Mouse (Mus musculus) heart, adult 9 months (tissue): ENCODE measurements around the gene AI854703.
A peak's percentile ranks its signal among the peaks of the same experiment; 100 is the strongest.
"Not testable (repeated sequence)": the region's sequence is repeated elsewhere in the genome, so short reads cannot be mapped to it uniquely, and the experiment has no call there.

Experiments used
- DNase-seq, 2 experiments: peaks; one replicate each; pipeline ENCODE4 v3.0.0; 2022; ENCODE audit warnings: low spot score in 2 of 2

The AI854703 gene

DNA sequence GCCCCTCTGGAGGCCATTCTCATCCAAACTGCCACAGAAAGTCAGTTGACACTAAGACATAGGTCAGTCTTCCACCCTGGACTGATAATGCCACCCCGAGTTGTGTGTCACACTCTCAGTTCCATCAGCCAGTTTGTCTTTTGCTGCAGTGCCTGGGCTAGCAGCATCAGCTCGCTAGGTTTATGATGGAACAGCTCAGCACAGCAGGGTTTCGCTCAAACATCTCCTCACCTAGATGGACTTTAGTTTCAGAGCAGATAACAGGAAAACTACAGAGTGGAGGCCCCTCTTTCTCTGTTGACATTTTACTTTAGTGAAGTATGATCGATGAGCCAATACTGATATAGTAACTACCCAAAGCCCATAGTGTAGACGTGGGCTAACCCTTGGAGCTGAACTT is 11.8 kb upstream of the AI854703 start:
- no peak for DNase-seq

DNA sequence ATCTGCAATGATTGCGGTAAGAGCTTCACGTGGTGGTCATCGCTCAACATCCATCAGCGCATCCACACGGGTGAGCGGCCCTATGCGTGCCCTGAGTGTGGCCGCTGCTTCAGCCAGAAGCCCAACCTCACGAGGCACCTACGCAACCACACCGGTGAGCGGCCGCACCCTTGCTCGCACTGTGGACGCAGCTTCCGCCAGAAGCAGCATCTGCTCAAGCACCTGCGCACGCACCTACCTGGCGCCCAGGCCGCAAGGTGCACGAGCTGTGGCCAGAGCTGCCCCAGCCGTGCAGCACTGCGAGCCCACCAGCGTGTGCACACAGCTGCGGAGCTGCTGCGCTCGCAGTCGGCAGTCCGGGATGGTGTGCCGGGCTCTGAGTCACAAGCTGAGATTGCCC is 6.5 kb upstream of the AI854703 start:
- no peak for DNase-seq

DNA sequence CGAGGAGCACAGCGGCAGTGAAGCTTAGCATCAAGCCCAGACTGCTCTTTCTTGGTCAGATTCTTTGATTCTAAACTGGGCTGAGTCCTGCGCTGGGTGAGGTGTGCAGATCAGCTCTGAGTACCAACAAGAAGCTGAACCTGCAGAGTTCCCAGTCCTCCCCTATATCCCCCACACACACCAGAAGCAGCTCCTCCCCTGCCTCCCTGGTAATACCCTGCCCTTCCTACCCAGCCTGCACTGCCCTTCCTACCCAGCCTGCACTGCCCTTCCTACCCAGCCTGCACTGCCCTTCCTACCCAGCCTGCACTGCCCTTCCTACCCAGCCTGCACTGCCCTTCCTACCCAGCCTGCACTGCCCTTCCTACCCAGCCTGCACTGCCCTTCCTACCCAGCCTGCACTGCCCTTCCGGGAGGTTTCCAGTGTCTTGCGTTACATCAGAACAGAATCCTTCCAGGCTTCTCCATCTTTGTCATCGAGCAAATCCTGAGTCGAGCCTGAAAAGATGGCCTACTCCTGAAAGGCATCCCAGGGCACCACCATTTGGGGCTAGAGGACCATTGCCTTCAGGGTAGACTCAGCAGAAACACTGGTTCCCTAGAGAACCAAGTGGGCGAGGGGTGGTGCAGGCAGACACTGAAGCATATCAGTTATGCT is 4.2 kb upstream of the AI854703 start:
- DNase-seq: not testable (repeated sequence)

DNA sequence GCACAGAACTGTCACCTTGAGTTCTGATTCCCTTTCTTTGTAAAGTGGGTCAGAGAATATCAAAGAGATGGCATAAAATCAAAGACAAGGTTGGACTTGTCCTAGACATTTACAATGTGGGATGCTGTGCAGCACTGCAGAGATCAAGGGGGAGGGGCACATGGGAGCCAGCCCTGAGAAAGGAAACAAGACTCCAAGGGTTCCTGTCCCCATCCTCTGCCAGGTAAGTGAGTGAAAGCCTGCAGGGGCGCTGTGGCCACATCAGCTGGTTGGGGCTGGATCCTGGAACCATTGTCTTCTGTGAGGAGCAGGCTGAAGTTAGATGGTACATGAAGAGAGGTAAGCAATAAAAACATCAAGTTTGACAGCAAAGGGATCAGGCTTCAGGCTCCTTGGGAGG is 3.1 kb upstream of the AI854703 start:
- no peak for DNase-seq

DNA sequence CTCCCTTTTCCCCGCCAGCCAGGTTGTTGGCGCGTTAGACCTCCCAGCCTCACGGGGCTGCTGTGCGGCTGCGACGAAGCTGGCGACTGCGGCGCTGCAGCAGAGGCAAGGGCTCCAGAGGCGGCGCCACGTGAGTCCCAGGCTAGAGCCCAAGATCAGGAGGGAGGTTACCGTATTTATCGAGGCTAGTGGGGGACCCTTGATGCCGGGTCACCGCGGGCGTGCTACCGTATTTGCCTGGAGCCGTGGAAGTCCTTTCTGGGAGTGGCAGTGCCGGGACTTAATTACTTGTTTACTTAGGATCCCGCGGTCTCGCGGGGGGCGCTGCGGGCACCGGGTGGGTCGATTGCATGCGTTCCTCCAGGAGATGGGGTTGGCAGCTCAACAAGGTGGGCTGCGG is 420 bp downstream of the AI854703 start:
- DNase-seq: peak; percentile 48 to 67

DNA sequence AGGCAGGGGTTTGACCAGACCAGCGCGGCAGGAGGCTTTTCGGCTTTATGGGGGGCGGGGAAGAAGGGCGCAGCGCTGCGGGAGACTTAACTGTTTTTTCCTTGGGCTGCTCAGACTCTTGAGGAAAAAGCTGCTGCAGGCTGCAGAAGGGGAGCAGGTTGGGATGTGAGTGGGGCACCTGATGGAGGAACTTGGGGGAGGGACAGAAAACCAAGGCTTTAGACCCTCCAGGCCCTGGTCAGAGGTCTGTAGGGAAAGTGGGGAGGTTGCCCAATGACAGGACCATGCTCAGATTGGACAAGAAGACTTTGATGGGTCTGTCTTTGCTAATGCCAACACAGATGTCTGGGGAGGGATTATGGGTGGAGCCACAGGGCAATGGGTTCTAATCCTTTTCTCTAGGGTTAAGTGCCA is 954 bp downstream of the AI854703 start:
- peak in 1 of 2 experiments; percentile 11 for DNase-seq

DNA sequence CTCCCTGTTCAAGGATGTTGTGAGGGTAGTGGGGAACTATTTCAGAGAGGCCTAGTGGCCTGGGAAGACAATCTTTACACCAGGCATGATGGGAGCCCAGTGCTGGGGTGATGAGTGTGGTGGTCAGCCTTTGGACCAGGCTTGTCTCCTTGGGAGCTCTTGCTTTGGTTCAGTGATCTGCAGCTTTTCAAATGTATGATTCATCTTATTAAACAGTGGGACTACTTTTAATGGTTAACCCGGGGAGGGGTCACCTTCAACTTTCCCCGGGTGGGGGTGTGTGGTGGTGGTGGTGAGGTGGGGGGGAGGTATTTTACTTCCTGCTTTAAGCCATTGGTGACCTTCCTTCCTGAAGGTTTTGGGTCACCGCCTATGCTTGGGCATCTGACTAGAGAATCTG is 1.8 kb downstream of the AI854703 start:
- DNase-seq: no peak

DNA sequence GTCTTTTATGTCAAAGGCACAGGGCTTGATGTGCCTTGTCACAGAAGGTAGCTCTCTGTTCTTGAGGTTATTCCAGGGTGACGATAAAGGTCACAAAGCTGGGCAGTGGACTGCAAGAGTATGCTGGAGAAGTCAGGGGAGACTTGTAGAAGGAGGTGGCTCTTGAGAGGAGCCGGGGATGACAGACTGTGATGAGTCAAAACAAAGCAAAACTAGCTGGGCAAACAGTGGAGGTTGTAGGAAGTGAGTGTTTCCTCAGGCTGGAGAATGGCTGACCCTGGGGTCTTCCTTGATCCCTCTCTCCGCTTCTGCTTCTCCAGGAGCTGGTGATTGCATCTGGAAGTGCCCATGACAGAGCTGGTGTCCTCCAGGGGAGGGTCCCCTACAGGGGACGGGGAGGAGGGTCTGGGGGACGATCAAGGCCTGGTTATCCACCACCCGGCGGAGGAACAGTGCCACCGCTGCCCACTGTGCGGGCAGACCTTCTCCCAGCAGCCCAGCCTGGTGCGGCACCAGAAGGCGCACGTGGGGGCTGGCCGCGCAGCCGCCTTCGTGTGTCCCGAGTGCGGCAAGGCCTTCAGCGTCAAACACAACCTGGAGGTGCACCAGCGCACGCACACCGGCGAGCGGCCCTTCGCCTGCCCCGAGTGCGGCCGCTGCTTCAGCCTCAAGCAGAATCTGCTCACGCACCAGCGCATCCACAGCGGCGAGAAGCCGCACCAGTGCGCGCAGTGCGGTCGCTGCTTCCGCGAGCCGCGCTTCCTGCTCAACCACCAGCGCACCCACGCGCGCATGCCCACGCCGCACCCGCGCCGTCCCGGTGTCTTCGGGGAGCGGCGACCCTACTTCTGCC is 2.5 kb downstream of the AI854703 start:
- DNase-seq: no peak

DNA sequence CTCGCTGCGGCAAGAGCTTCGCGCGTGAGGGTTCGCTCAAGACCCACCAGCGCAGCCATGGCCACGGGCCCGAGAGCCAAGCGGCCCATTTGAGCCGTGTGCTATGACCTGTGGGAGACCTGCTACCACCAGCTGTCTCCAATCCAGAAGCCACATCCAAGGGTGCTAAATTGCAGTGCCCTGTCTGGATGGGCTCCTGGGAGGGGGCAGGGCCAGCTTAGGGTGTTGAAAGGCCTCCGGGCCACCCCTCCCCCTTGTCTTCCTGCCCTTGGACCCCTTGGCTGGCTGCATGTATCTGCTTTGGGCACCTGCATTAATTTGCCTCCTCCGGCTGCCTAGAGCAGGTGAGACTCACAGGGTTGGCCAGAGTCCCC is 3.1 kb downstream of the AI854703 start:
- DNase-seq: no peak

DNA sequence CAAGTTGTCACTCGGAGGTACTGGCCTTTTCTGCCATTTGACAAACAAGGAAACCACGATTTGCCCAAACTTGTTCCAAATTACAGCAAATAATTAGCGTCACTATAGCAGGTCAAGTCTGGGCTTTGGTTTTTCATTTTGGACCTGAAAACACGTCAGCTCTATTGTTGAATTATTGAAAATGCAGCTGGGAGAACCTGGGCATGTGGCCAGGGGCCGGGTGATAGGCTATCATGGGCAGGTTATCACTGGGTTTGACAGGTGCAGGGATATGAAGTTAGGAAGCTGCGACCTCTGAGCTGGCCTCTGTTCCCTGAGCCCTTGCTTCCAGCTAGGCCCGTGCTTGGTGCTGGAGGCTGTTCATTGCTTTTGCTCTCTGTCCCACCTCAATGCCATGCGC is 4.3 kb downstream of the AI854703 start:
- DNase-seq: no peak

DNA sequence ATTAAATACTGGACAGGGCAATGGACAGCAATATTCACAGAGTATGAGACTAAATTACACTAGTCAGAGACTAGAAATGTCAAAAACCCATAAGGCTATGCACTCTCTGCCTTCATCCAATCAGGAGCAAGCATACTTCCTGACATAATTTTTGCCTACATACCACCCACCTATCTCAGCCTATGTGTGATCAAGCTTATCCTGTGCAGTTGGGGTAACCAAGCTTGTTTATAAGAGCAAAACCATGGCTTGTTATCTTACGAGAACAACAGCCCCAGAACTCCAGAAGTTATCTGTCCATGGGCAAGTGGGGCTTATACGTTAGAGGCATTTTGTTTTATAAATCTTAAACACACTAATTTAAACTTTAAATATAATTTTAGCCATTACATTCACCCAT is 8.5 kb downstream of the AI854703 start:
- DNase-seq: no peak

DNA sequence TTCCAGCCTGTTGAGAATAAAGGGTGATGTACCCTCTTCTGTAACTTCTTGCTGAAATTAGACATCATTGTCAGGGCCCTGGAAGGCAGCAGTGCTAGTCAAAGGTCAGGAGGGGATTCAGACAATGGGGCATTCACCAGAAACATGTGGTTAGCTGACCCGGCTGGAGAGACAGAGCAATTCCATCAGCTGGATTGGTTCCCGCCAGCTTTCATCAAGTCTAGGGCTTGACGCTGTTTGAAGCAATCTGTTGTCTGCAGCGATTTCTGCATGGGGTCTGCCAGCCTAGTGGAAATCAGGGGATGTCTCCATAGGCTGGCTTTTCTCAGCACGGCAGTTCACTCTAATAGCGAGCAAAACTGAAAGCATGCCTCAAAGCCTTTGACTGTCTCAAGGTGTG is 10.0 kb downstream of the AI854703 start:
- peak; percentile 8 to 56 for DNase-seq

DNA sequence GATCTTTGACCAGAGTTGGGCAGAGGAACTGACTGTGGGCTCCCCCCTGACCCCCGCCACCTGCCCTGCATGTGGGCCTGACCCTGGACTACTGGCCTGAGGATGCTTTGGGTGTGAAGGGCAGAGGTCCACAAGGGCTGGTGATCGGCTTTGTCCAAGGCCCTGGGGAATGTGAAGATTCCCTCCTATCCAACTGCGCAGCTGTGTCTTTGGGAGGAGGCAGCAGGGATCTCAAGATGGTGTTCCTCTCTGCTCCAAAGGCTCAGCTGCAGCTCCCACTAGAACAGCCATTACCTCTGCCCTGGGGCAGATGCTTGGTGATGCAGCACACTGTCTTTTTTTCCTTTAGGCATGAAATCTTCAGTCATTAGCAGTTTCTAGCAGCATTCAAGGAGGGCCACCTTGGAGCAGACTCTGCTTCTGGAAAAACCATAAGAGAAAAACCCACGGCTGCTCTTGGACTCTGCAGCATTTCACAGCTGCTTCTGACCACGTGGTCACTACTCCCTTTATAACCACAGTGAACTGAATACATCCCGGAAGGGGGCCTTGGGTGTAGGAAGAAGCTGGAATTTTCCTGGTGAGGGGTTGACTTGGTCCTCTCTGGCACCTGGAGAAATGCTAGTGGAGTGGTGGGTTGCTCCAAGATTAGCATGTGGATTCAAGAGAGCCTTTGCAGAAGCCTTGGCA is 11.4 kb downstream of the AI854703 start:
- DNase-seq: peak in 1 of 2 experiments; percentile 15

DNA sequence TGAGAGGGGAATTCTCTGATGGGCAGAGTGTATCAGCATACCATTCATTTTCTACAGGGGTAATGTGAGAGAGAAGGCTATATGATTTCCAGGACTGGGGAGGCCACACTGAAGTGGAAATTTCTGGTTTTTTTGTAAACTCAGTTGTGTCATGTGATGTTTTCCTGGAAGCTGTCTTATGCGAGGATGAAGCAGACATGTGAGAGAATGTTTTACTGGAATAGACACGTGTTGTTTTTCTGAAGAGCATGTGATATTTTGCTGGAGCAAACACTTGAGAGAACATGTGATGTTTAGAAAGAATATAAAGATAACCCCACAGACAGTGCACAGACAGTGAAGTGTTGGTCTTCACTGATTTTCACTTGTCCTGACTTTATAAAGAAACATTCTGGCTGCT is 12.0 kb downstream of the AI854703 start:
- peak; percentile 34 to 49 for DNase-seq

DNA sequence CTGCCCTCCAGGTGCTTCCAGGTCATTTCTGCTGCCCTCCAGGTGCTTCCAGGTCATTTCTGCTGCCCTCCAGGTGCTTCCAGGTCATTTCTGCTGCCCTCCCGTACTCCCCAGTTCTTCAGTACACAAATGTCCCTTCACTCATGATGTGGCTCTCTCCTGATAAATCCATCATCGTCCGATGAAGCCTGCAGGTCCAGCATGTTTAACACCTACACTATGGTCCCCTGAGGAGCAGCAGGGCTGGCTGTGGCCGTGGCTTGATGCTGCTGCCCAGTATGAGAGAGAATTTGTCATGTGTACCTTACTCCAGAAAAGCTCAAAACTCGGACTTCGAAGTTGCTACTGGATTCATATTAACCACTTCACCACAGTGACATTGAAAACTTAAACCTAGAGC is 14.8 kb downstream of the AI854703 start:
- DNase-seq: no peak

DNA sequence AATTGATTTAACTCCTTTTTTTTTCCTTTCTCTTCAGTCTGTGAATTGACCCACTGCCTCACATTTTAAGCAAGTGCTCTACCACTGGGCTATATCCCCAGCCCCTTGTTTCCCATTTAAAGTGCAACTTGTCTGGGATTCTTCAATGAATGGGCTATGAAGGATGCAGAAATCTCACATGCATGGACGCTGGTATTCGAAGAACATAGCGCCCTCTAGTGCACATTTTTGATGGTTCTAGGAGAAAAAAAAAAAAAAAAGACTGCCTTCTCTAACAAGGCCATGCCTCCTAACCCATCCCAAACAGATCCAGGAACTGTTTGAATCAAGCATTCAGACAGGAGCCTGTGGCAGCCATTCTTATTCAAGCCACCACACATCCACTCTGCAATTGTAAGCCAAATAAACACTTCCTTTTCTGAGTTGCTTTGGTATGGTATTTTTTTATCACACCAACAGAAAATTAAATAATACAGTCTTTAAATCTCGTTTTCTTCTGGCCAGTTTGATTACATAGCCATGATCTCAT is 16.3 kb downstream of the AI854703 start:
- peak; percentile 16 to 43 for DNase-seq

DNA sequence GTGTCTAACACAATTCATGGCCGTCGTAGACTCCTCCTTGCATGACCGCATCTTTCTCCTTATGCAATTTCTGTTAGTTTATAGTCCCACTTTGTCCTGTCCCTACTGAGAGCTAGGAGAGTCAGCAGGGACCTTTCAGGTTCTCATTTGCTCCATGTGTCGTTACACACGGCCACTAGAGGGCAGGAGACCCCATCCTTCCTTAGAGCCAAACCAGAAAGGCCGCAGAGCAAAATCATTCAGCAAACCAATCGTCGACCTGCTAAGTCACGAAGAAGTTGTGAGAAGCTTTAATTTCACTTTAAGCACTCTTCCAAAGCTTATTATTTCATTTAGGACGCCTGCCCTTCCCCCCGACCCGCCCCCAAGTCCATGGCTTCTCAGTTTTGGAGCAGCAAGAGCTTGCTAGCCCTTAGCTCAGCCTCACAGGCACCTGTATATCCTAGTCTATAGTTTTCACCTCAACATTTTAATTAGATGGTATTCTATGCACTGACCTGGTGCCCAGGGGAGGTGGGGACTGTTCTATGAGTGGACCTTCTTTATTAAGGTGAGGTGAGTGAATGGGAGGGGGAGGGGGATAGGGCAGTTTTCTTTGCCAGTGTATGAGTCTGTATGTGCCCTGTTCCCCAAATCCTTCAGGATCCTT is 19.2 kb downstream of the AI854703 start:
- DNase-seq: peak; percentile 50 to 74

DNA sequence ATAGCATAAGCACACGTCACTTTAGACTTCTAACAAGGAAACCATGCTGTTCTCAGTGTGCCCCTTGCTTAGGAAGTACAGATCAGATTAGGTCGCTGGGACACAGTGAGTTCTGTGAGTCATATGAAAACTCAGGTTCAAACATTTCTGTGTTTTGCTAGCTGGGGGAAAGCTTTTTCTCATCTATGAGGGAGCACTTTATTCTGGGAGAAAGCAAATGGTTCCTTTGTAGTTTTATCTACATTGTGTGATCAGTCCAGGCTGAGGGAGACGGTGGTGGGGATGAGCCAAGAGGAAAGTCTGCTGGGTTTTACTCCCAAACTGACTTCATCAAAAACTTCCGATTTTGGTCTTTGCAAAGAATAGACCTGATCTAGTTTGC is 19.7 kb downstream of the AI854703 start:
- DNase-seq: no peak

DNA sequence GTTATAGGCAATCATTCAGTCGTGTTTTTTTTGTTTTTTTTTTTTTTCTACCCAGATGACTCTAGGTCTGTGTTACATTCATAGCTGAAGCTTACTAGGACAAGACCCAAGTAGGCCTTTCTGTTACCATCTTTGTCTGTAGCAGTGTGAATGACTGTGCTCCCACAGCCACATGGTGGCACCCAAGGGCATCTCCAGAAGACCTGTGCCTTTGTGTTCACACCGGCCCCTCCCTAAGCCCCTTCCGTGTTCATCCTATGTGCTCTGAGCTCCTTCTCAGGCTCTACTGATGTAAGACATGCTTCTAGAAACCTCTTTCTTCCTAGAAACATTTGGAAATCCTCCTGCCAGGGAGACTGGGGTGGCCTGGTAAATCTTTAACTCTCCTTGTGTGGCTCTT is 20.4 kb downstream of the AI854703 start, which contains the start of gene Gimap8:
Gene Gimap8, plus strand, starts transcription at position 240 of the 400 bp plus-strand sequence.
- DNase-seq: peak; percentile 66

DNA sequence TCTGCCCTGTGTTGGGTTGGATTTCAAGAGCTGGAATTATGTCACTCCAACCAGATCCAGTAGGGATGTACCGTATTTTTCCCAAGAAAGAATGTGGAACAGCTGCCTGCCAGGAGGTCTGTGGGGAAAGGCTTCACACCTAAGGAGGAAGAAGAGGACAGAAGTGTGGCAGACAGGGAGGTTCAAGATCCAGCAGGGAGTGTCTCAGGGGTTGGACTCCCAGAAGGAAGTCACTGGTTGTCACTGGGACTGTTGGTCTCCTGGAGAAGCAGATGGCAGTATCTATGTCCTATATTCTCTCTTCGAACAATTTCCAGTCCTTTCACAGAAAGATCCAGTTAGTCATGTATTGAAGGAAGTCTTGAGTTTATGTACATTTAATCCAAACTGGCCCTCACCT is 21.0 kb downstream of the AI854703 start:
- no peak for DNase-seq

DNA sequence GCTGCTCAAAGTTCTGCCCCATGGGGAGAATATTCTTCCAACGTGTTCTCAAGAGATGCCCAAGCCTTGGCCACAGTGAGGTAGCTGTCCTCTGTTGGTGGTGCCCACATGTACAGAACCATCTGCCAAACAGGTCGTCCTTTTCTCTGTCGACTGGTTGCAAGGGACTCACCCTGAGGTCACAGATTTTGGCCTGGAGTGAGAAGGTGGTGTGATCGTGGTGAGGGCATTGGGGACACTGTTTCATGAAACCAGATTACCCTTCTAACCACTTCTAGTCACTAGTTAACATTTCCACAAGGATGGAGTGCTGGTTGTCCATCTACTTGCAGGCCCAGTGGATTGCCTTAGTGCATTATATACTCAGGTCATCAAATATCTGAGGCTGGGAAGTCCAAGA is 22.2 kb downstream of the AI854703 start:
- no peak for DNase-seq

DNA sequence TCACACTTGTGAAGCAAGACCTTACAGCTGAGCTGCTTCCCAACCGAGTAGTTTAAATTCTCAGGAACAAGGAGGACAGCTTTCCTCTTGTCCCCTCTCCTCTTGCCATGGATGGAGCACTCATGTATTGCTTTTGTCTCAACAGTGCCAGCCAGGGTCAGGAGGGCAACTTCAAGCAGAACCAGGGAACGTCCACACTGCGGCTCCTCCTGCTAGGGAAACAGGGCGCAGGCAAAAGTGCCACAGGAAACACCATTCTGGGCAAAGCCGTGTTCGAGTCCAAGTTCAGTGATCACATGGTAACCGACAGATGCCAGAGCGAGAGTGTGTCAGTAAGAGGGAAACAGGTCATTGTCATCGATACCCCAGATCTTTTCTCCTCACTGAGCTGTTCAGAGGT is 23.5 kb downstream of the AI854703 start:
- DNase-seq: no peak
